Mouse (Mus musculus) stomach, postnatal 0 days (tissue): ENCODE measurements around the gene Kif3a.
"Not testable (repeated sequence)": the region's sequence is repeated elsewhere in the genome, so short reads cannot be mapped to it uniquely, and the experiment has no call there.

Source experiments
- CTCF ChIP-seq: IDR thresholded peaks from 2 replicates; pipeline ENCODE4 v1.5.1; 2016; ENCODE audit warnings: antibody characterized with exemption, low read depth, mild to moderate bottlenecking, moderate library complexity
- EP300 ChIP-seq: optimal IDR thresholded peaks from 2 replicates; pipeline ENCODE3; 2016; ENCODE audit warnings: antibody characterized with exemption

DNA sequence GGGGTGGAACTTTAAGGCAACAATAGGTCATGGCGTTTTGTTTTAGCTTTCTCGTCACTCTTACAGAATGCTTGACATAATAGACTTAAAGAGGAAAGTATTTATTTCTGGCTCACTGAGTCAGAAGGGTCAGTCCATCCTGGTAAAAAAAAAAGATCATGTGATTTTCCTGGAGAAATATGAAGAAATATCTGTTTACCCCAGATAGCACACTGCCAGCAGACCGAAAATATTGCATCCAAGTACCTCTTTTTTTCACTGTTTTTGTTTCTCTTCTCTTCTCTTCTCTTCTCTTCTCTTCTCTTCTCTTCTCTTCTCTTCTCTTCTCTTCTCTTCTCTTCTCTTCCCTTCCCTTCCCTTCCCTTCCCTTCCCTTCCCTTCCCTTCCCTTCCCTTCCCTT lies 7.2 kb upstream of the Kif3a start:
- TF ChIP-seq EP300, CTCF: not testable (repeated sequence)
